Mouse (Mus musculus) heart, adult 8-10 months (tissue): ENCODE measurements around the gene Ntn3. TPM values are rescaled to one million over a fixed set of nuclear protein-coding genes. Genes with fewer than 3 reads are reported as not detected.

Experiments used
- DNase-seq: peaks from one replicate; pipeline ENCODE4 v3.0.0; 2022; ENCODE audit warnings: low spot score
- total RNA-seq, 4 experiments: library from RNA; stranded (reverse); gene quantifications; 2 replicates each; pipeline ENCODE4 v1.2.4; 2022

Ntn3 gene
- total RNA-seq, 4 experiments from 2014 or later = 0.66 to 1.5 (median 0.89) TPM

- DNase-seq = no peak
Measured at GRCm38 (mm10) chr17:24191481-24191880, 17.9 kb downstream of the Ntn3 start.

- no peak for DNase-seq
Measured at GRCm38 (mm10) chr17:24190934-24191333, 18.4 kb downstream of the Ntn3 start.

- DNase-seq = no peak
Measured at GRCm38 (mm10) chr17:24174259-24174658, 35.1 kb downstream of the Ntn3 start.

GRCm38 (mm10) chr17:24173423-24173822 is 35.9 kb downstream of the Ntn3 start:
- peak; percentile 74 for DNase-seq

GRCm38 (mm10) chr17:24171738-24172137 is 37.6 kb downstream of the Ntn3 start:
- no peak for DNase-seq

GRCm38 (mm10) chr17:24170729-24171128 is 38.6 kb downstream of the Ntn3 start:
- DNase-seq = no peak

- DNase-seq = no peak
Measured at GRCm38 (mm10) chr17:24170125-24170524, 39.2 kb downstream of the Ntn3 start.

- peak; percentile 94 for DNase-seq
Measured at GRCm38 (mm10) chr17:24169317-24170065, 39.8 kb downstream of the Ntn3 start, which contains the start of gene Atp6v0c. Gene Atp6v0c (minus strand): TSS chr17:24169702.

- DNase-seq = peak; percentile 43
Measured at GRCm38 (mm10) chr17:24168590-24169277, 40.6 kb downstream of the Ntn3 start.

GRCm38 (mm10) chr17:24167891-24168505 is 41.3 kb downstream of the Ntn3 start:
- no peak for DNase-seq

- no peak for DNase-seq
Measured at GRCm38 (mm10) chr17:24167120-24167519, 42.2 kb downstream of the Ntn3 start.

GRCm38 (mm10) chr17:24164566-24165259 is 44.6 kb downstream of the Ntn3 start:
- DNase-seq = no peak

- peak; percentile 96 for DNase-seq
Measured at GRCm38 (mm10) chr17:24163176-24163962, 46.0 kb downstream of the Ntn3 start, which contains the start of gene Amdhd2. Gene Amdhd2 (minus strand): TSS chr17:24163766.

GRCm38 (mm10) chr17:24162584-24163175 is 46.7 kb downstream of the Ntn3 start:
- no peak for DNase-seq

- DNase-seq = no peak
Measured at GRCm38 (mm10) chr17:24161466-24161865, 47.9 kb downstream of the Ntn3 start.

- DNase-seq = no peak
Measured at GRCm38 (mm10) chr17:24157526-24157925, 51.8 kb downstream of the Ntn3 start.

- no peak for DNase-seq
Measured at GRCm38 (mm10) chr17:24157121-24157520, 52.2 kb downstream of the Ntn3 start.

- no peak for DNase-seq
Measured at GRCm38 (mm10) chr17:24156394-24156793, 52.9 kb downstream of the Ntn3 start.

GRCm38 (mm10) chr17:24155742-24156141 is 53.6 kb downstream of the Ntn3 start:
- no peak for DNase-seq

GRCm38 (mm10) chr17:24154463-24154862 is 54.9 kb downstream of the Ntn3 start:
- no peak for DNase-seq
